Mouse (Mus musculus): ENCODE results near the gene 1700030K09Rik.

DNA sequence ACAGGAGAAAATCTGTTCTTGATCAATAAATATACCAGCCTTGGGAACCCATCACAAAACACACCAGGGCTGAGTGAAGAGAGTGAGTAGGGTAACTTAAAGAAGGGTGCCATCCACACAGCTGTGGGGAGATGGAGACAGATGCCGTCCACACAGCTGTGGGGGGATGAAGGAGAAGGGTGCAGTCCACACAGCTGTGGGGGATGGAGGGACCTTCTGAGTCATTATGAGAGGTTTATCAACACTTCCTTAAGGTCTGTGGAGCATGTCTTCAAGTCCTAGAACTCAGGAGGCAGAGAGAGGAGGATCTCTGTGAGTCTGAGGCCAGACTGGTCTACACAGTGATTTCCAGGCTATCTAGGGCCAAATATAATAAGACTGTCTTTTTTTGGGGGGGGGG is 42.3 kb upstream of the 1700030K09Rik start:
- TF ChIP-seq CTCF (IDR thresholded peaks at IDR 0.05; ENCODE audit: control insufficient read depth, insufficient read depth, low read length) = no peak
- TF ChIP-seq POLR2A (IDR thresholded peaks at IDR 0.05; ENCODE audit: borderline replicate concordance, control insufficient read depth, low read depth, low read length) = no peak
